Mouse (Mus musculus) heart, embryonic 13.5 days (tissue): ENCODE measurements around the gene Fam13c. TPM values are rescaled to one million over a fixed set of nuclear protein-coding genes. Genes with fewer than 3 reads are reported as not detected.
"Not testable (repeated sequence)": the region's sequence is repeated elsewhere in the genome, so short reads cannot be mapped to it uniquely, and the experiment has no call there.

ENCODE experiments used
- ATAC-seq: fragments of 200-750 bp; cut with Nextera tagmentation; 2 replicates; pipeline ENCODE4 v1.8.0; 2017; ENCODE audit warnings: moderate TSS enrichment; ENCODE audit not compliant: insufficient number of reproducible peaks, low FRiP score, low TSS enrichment; ENCODE audit errors: extremely low read depth
- H3K27ac ChIP-seq: fragments of 300-500 bp; sonication (generic); replicated peaks from 2 replicates; pipeline ENCODE4 v1.5.1; 2015; ENCODE audit warnings: moderate library complexity, mild to moderate bottlenecking, inconsistent platforms
- H3K27me3 ChIP-seq: fragments of 300-500 bp; sonication (generic); replicated peaks from 2 replicates; pipeline ENCODE4 v1.6.1; 2015; ENCODE audit warnings: mild to moderate bottlenecking, inconsistent platforms
- H3K36me3 ChIP-seq: fragments of 300-500 bp; sonication (generic); 2 replicates; pipeline ENCODE4 v1.6.1; 2015; ENCODE audit warnings: mild to moderate bottlenecking, inconsistent platforms
- H3K4me1 ChIP-seq: fragments of 300-500 bp; sonication (generic); 2 replicates; pipeline ENCODE4 v1.6.1; 2015; ENCODE audit warnings: inconsistent platforms
- H3K4me2 ChIP-seq: fragments of 300-500 bp; sonication (generic); 2 replicates; pipeline ENCODE4 v1.6.1; 2015; ENCODE audit warnings: inconsistent platforms, mild to moderate bottlenecking, moderate library complexity
- H3K4me3 ChIP-seq: fragments of 300-500 bp; sonication (generic); 2 replicates; pipeline ENCODE4 v1.5.1; 2015; ENCODE audit warnings: moderate library complexity, mild to moderate bottlenecking, inconsistent platforms
- H3K9ac ChIP-seq: fragments of 300-500 bp; sonication (generic); 2 replicates; pipeline ENCODE4 v1.6.1; 2015; ENCODE audit warnings: inconsistent platforms, mild to moderate bottlenecking, moderate library complexity
- H3K9me3 ChIP-seq: fragments of 300-500 bp; sonication (generic); 2 replicates; pipeline ENCODE4 v1.6.1; 2016; ENCODE audit warnings: inconsistent platforms
- WGBS: fragments of 180-500 bp; shearing (Covaris S2); methylation state at CpG from one replicate; pipeline ENCODE4 v1.1.7; 2015; ENCODE audit warnings: mixed read lengths; 5-methylcytosine and 5-hydroxymethylcytosine counted together
- polyA plus RNA-seq: library from polyadenylated mRNA; unstranded; fragments of >200 nt; fragmentation: Nextera tagmentation; extraction: Ambion mirVana; gene quantifications from 2 replicates; pipeline ENCODE4 v1.2.1, GENCODE M21; 2015

Fam13c gene
- polyA plus RNA-seq, 1 experiment from 2014 or later, result 9.5 TPM

DNA sequence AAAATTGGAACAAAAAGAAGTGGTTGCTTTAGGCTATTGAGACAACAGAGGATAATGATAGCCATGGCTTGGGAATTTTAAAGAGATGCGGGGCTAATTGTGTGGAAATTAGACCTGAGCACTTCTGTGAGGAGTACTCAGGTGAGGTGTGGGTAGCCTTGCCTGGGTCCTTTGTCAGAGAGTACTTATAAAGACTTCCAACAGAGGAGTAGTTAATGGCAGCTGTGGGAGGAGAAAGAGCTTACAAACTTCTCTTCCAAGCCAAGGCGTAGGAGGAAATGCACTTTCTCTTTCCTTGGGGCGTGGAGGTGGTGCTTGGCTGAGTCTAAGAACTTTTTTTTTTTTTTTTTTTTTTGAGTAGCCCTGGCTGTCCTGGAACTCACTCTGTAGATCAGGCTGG lies 6.9 kb upstream of the Fam13c start:
- no peak for ATAC-seq
- no peak overlapping the region for H3K4me2 ChIP-seq
- H3K36me3 ChIP-seq, result no peaks in the 10 kb centered on the region
- WGBS, result 86% methylated on average over 3 of the region's 3 CpGs
- H3K4me1 ChIP-seq, result 0 out of 2 replicates have a peak, but pooled peaks cover 4% of the 10 kb centered on the region
- H3K27ac ChIP-seq, result no peak overlapping the region
- H3K27me3 ChIP-seq, result no peaks in the 10 kb centered on the region
- H3K9ac ChIP-seq, result no peak overlapping the region
- H3K4me3 ChIP-seq, result no peak overlapping the region
- peaks cover 3% of the 10 kb centered on the region; the same call in 1 of the 2 replicates for H3K9me3 ChIP-seq

DNA sequence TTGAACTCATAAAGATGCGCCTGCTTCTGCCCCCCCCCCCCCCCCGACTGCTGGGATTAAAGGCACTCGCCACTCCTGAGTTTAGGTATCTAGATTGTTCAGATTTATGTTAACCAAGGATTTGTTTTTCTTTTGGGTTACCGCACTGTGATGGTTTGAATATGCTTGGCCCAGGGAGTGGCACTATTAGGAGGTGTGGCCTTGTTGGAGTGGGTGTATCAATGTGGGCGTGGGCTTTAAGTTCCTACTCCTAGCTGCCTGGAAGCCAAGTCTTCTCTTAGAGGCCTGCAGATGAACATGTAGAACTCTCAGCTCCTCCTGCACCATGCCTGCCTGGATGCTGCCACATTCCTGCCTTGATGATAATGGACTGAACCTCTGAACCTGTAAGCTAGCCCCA lies 6.5 kb upstream of the Fam13c start:
- not testable (repeated sequence) for H3K4me1 ChIP-seq, H3K4me3 ChIP-seq, H3K9ac ChIP-seq, H3K36me3 ChIP-seq, H3K27me3 ChIP-seq, H3K9me3 ChIP-seq, ATAC-seq, H3K27ac ChIP-seq, H3K4me2 ChIP-seq
- WGBS, result 85% methylated on average over 5 of the region's 5 CpGs

DNA sequence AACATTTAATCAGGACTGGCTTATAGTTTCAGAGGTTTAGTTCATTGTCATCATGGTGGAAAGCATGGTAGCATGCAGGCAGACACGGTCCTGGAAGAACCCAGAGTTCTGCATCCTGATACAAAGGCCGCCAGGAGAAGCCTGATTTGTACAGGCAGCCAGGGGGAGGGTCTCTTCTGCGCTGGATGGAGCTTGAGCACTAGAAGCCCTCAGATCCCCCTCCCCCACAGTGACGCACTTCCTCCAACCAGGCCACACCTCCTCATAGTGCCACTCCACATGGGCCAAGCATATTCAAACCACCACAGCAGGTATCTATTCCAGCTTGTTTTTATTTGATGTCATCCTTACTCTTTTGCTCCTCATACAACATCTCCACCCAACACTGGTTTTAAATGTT lies 3.6 kb upstream of the Fam13c start:
- H3K9ac ChIP-seq, result no peak overlapping the region
- peaks cover 3% of the 10 kb centered on the region; the same call in 1 of the 2 replicates for H3K9me3 ChIP-seq
- no peak overlapping the region for H3K4me2 ChIP-seq
- no peaks in the 10 kb centered on the region for H3K27me3 ChIP-seq
- H3K36me3 ChIP-seq, result no peaks in the 10 kb centered on the region
- peak overlapping the region; percentile 52 for H3K27ac ChIP-seq
- H3K4me3 ChIP-seq, result no peak overlapping the region
- peaks cover 12% of the 10 kb centered on the region for H3K4me1 ChIP-seq
- WGBS, result 76% methylated on average over 4 of the region's 4 CpGs
- no peak for ATAC-seq

DNA sequence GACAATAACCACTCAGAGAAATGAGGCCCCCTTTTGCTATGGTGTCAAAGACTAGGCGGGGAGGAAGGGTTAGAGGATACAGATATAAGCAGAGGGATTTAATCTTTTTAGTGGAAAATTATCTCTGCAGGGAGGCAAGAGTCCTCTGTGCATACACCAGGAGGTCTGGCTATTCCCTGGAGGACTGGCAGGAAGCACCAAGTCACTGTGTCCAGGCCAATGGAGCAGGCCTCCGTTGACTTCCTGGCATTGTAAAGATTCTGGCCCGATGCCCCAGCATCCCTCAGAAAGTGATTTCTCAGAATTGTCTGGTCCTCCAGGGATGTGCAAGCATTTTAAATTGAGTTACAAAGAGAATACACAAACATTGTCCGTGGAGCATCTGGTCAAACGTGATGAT lies 3.0 kb upstream of the Fam13c start:
- WGBS, result 64% methylated on average over 5 of the region's 5 CpGs
- Histone ChIP-seq H3K4me2 (no peak overlapping the region), H3K4me1 (peaks cover 12% of the 10 kb centered on the region), H3K9ac (no peak overlapping the region), H3K9me3 (peaks cover 3% of the 10 kb centered on the region; the same call in 1 of the 2 replicates), H3K27me3 (no peaks in the 10 kb centered on the region), H3K27ac (peak overlapping the region; percentile 52), H3K36me3 (no peaks in the 10 kb centered on the region), H3K4me3 (no peak overlapping the region)
- no peak for ATAC-seq

DNA sequence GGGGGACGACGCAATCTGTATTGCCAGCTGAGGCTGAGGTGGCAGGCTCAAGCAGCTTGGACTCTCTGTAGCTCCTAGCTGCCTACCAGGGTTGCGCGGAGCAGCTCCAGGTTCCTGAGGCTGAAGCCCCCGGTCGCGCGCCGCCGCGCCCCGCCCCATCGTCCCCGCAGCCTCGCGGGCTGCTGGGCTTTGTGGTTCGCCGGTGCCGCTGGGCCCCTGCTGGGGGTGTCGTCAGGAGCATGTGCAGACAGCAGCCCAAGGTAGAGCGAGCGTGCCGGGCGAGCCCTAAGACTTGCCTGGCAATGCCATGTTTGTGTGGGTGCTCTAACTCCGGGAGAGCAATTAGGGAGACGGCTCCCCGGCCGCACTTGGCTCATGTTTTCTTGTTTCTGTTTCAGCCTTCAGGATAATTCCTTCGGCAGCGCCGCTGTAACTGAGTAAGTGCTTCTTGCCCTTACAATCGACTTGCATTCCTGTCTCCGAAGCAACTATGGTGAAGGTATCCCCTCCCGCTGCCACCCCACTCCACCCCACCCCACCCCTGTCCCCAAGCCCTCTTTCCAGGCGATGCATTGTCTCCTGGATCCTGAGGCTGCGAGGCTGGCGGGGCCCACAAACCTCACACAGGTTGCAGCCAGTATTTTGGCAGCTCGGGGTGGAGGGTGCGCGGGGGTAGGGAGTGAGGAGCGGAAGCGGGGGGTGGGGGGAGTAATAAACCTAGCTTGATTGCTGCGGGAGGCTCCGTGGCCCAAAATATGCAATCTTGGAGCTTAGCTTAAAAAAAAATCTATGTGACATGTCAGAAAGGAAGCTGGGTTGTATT lies 569 bp downstream of the Fam13c start:
- peak overlapping the region; percentile 82 for H3K4me3 ChIP-seq
- ATAC-seq, result peak; percentile 27; the same call in 1 of the 2 replicates
- H3K4me2 ChIP-seq, result peak overlapping the region; percentile 89
- no peaks in the 10 kb centered on the region for H3K36me3 ChIP-seq
- H3K27me3 ChIP-seq, result no peaks in the 10 kb centered on the region
- peak overlapping the region; percentile 88 for H3K27ac ChIP-seq
- 0 out of 2 replicates have a peak, but pooled peaks cover 3% of the 10 kb centered on the region for H3K9me3 ChIP-seq
- under 1% methylated on average over 41 of the region's 44 CpGs for WGBS
- peak overlapping the region; percentile 86 for H3K9ac ChIP-seq
- H3K4me1 ChIP-seq, result peaks cover 12% of the 10 kb centered on the region

DNA sequence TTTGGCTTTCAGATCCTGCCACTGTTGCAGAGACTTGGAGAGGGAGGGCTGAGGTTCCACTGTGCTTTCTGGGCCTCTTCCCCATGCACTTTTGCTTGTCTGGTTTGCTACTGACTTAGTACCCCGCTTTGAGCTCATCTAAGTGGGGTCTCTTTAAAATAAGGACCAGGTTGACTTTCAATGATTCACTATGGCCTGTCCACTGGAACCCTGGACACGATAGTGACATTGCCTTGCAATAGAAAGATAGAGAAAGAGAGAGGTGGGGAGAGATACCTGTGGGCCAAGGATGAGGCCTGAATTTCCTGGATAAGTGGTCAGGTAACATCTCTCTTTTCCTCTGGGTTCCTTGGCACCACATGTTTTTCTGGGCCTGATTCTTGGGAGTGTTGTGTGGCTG lies 1.9 kb downstream of the Fam13c start:
- Histone ChIP-seq H3K9ac (peak overlapping the region; percentile 86; the same call in 1 of the 2 replicates), H3K4me1 (peaks cover 12% of the 10 kb centered on the region), H3K27ac (no peak overlapping the region), H3K4me2 (peak overlapping the region; percentile 89), H3K9me3 (no peaks in the 10 kb centered on the region), H3K27me3 (no peaks in the 10 kb centered on the region), H3K36me3 (no peaks in the 10 kb centered on the region), H3K4me3 (peak overlapping the region; percentile 82)
- no peak for ATAC-seq
- WGBS, result 81% methylated on average over 2 of the region's 2 CpGs

DNA sequence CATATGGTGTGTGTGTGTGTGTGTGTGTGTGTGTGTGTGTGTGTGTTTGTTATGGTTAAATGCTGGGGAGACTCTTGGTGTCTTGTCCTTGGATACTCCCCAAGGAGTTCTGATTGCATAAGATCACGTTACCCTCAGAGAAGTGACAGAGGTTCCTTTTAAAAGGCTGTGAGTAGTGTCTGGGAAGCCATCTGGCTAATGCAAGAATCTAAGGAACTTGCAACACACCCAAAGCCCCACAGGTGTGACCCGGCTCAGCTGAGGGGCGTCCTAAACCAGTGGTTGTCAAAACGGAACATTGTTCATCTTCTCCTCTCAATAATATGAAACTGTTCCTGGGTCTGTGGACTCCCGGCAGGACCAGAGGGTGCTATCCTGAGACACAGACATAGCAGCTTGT lies 2.3 kb downstream of the Fam13c start:
- WGBS, result 76% methylated on average over 5 of the region's 5 CpGs
- H3K4me2 ChIP-seq, result peak overlapping the region; percentile 89
- no peak for ATAC-seq
- no peak overlapping the region for H3K4me3 ChIP-seq
- peaks cover 12% of the 10 kb centered on the region for H3K4me1 ChIP-seq
- H3K9me3 ChIP-seq, result no peaks in the 10 kb centered on the region
- no peaks in the 10 kb centered on the region for H3K36me3 ChIP-seq
- no peaks in the 10 kb centered on the region for H3K27me3 ChIP-seq
- no peak overlapping the region for H3K27ac ChIP-seq
- no peak overlapping the region for H3K9ac ChIP-seq

DNA sequence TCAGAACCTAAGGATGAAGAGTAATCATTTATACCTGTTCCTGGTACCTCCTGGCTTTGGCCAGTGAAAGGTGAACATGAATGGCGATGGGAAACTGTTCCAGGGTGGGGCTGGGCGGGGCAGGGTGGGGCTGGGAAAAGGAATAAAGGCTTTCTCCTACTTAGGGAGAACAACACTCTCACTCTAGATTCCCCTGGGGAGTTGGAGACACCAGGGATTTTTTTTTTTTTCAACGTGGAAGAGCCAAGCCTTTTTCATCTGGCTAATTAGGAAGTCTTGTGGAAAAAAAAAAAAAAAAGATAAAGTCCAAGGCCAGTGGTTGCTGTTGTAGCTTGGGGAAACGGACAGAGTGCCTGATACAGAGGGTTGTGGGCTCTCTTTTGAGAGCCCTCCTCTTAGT lies 7.5 kb downstream of the Fam13c start:
- Histone ChIP-seq H3K4me2 (no peak overlapping the region), H3K27me3 (no peaks in the 10 kb centered on the region), H3K36me3 (peaks cover 18% of the 10 kb centered on the region), H3K9ac (no peak overlapping the region), H3K27ac (no peak overlapping the region), H3K4me3 (no peak overlapping the region), H3K9me3 (no peaks in the 10 kb centered on the region), H3K4me1 (no peaks in the 10 kb centered on the region)
- WGBS, result 52% methylated on average over 4 of the region's 4 CpGs
- ATAC-seq, result no peak

DNA sequence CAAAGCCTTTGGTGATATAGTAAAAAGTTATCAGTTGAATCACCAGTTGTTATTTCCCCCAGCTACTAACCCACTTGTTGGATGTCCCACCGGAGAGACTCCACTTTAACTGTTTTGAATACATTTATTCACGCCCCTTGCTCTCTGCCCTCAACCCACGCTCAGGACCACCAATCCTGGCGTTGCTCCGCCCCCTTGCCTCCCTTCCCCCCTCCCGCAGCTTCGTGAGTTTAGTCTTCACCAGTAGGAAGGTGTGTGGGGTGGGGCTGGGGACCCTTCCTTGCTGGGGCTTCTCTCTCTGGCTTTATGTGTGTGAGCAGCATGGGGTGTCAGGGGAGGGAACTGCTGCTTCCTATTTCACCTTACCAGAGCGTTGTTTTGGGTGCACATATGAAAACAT lies 8.9 kb downstream of the Fam13c start:
- H3K27ac ChIP-seq, result no peak overlapping the region
- H3K9me3 ChIP-seq, result no peaks in the 10 kb centered on the region
- peak overlapping the region; percentile 45 for H3K4me2 ChIP-seq
- WGBS, result 24% methylated on average over 8 of the region's 8 CpGs
- no peak overlapping the region for H3K9ac ChIP-seq
- H3K36me3 ChIP-seq, result peaks cover 23% of the 10 kb centered on the region
- ATAC-seq, result no peak
- H3K4me1 ChIP-seq, result no peaks in the 10 kb centered on the region
- H3K4me3 ChIP-seq, result peak overlapping the region; percentile 5; the same call in 1 of the 2 replicates
- no peaks in the 10 kb centered on the region for H3K27me3 ChIP-seq

DNA sequence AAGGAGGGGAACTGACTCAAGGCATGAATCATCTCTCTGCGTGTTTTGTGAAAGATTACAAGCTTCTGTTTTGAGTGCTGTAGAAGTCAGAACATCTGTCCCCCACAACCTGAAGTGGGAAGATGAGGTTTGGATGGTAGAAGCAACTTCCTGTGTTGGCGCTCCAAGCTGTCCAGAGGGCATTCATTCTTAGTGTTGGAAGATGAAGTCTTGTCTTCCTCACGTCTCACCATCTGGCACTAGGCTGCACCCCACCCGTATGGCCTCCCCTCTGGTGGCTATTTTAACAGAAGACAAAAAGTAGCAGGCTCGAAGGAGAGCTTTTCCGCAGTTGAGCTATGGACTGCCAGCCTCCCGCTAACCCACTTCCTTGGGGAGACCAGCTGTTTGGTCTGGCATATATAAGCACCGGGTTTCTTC lies 15.6 kb downstream of the Fam13c start:
- H3K27me3 ChIP-seq, result no peaks in the 10 kb centered on the region
- peaks cover 5% of the 10 kb centered on the region; the same call in 1 of the 2 replicates for H3K9me3 ChIP-seq
- no peak overlapping the region for H3K4me3 ChIP-seq
- peaks cover 50% of the 10 kb centered on the region for H3K36me3 ChIP-seq
- 0 out of 2 replicates have a peak, but pooled peaks cover 4% of the 10 kb centered on the region for H3K4me1 ChIP-seq
- 86% methylated on average over 8 of the region's 8 CpGs for WGBS
- no peak overlapping the region for H3K9ac ChIP-seq
- no peak for ATAC-seq
- H3K4me2 ChIP-seq, result no peak overlapping the region
- no peak overlapping the region for H3K27ac ChIP-seq

DNA sequence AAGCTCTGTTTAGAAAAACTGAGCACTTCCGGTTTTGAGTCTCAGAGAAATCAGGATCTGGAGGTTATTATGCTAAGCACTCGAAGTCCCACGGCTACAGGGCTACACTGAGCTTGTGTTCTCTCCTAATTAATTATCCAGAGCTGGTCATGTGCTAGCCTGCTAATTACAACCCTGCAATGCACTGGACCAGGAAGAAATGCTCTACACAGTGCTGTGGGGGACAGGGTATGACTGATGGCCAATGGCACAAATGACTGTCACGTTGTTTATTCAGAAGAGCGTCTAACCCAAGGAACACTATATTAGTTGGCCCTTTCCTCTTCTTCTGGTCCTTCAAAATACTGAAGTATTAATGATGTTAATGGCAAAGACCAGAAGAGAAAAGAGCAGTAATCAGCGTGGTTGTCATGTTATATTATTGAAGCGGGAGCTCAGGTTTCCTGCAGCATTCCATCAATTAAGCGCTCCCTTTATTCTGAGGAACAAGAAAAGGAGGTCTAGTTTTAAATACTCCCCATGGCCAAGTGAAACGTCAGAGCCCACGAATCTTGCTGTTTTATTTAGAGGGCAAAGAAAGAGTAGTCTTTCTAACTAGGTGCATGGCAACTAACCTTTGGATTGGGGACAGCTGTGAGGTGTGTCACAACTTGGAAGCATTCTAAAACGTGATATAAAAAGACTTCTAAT lies 18.4 kb downstream of the Fam13c start:
- no peaks in the 10 kb centered on the region for H3K27me3 ChIP-seq
- 0 out of 2 replicates have a peak, but pooled peaks cover 4% of the 10 kb centered on the region for H3K4me1 ChIP-seq
- no peak overlapping the region for H3K9ac ChIP-seq
- ATAC-seq, result no peak
- no peak overlapping the region for H3K4me3 ChIP-seq
- H3K27ac ChIP-seq, result no peak overlapping the region
- peaks cover 5% of the 10 kb centered on the region; the same call in 1 of the 2 replicates for H3K9me3 ChIP-seq
- H3K4me2 ChIP-seq, result no peak overlapping the region
- 66% methylated on average over 11 of the region's 11 CpGs for WGBS
- H3K36me3 ChIP-seq, result peaks cover 58% of the 10 kb centered on the region
